Mouse (Mus musculus) embryonic facial prominence, embryonic 14.5 days (tissue): Measurements from ENCODE around the gene Ankfn1. TPM values are rescaled to one million over a fixed set of nuclear protein-coding genes. Genes with fewer than 3 reads are reported as not detected.

Source experiments
- ATAC-seq: fragments of 200-750 bp; cut with Nextera tagmentation; 2 replicates; pipeline ENCODE4 v1.8.0; 2017; ENCODE audit warnings: low read depth, moderate number of reproducible peaks, moderate TSS enrichment
- DNase-seq: peaks from one replicate; pipeline ENCODE4 v3.0.0-alpha.2; 2015; ENCODE audit warnings: low spot score
- H3K27ac ChIP-seq: fragments of 300-500 bp; sonication (generic); replicated peaks from 2 replicates; pipeline ENCODE4 v1.5.1; 2014; ENCODE audit warnings: low read depth, mild to moderate bottlenecking, low read length, moderate library complexity
- H3K27me3 ChIP-seq: fragments of 300-500 bp; sonication (generic); replicated peaks from 2 replicates; pipeline ENCODE4 v1.6.1; 2014; ENCODE audit warnings: low read length; ENCODE audit not compliant: control insufficient read depth, insufficient read depth
- H3K36me3 ChIP-seq: fragments of 300-500 bp; sonication (generic); 2 replicates; pipeline ENCODE4 v1.6.1; 2014; ENCODE audit warnings: low read length, mixed read lengths; ENCODE audit not compliant: control insufficient read depth, insufficient read depth
- H3K4me1 ChIP-seq: fragments of 300-500 bp; sonication (generic); 2 replicates; pipeline ENCODE4 v1.6.1; 2014; ENCODE audit warnings: antibody characterized with exemption, low read length; ENCODE audit not compliant: control insufficient read depth, insufficient read depth
- H3K4me2 ChIP-seq: fragments of 300-500 bp; sonication (generic); 2 replicates; pipeline ENCODE4 v1.6.1; 2014; ENCODE audit warnings: low read depth, mild to moderate bottlenecking, low read length, moderate library complexity, mixed read lengths
- H3K4me3 ChIP-seq: fragments of 300-500 bp; sonication (generic); 2 replicates; pipeline ENCODE4 v1.5.1; 2014; ENCODE audit warnings: low read depth, mild to moderate bottlenecking, low read length
- H3K9ac ChIP-seq: fragments of 300-500 bp; sonication (generic); 2 replicates; pipeline ENCODE4 v1.6.1; 2014; ENCODE audit warnings: low read depth, mild to moderate bottlenecking, low read length, moderate library complexity, mixed read lengths
- H3K9me3 ChIP-seq: fragments of 300-500 bp; sonication (generic); 2 replicates; pipeline ENCODE4 v1.6.1; 2016; ENCODE audit warnings: low read length; ENCODE audit not compliant: control insufficient read depth
- WGBS: fragments of 180-500 bp; shearing (Covaris S2); extraction: QIAGEN DNeasy Blood & Tissue Kit; methylation state at CpG from one replicate; pipeline ENCODE4 v1.1.7; 2014; 5-methylcytosine and 5-hydroxymethylcytosine counted together
- polyA plus RNA-seq: library from polyadenylated mRNA; unstranded; fragments of >200 nt; fragmentation: Nextera tagmentation; extraction: Ambion mirVana; gene quantifications from 2 replicates; pipeline ENCODE4 v1.2.1, GENCODE M21; 2014

The Ankfn1 gene
- polyA plus RNA-seq, result 1.3 and 2.0 TPM in 2 replicates

DNA sequence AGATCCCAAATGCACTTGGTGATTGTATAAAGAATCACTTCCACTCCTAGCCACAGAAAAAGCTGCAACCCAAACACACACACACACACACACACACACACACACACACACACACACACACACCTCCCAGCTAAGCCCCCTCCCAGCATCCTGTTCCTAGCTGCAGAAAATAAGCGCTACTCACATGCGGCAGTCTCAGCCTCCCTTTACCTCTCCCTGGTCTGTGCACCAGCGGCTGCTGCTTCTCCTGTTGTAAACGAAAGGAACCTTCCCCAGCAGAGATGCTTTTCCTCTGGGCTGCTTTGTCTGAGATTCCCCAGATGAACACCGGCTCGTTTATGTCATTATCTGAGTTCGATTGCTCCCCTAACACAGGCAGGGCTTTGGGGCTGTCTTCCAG is at the start of gene Ankfn1:
Gene Ankfn1, minus strand, starts transcription at position 223 of the 400 bp plus-strand sequence.
- no peak for ATAC-seq
- H3K4me1 ChIP-seq, result no peaks in the 10 kb centered on the region
- no peak for DNase-seq

DNA sequence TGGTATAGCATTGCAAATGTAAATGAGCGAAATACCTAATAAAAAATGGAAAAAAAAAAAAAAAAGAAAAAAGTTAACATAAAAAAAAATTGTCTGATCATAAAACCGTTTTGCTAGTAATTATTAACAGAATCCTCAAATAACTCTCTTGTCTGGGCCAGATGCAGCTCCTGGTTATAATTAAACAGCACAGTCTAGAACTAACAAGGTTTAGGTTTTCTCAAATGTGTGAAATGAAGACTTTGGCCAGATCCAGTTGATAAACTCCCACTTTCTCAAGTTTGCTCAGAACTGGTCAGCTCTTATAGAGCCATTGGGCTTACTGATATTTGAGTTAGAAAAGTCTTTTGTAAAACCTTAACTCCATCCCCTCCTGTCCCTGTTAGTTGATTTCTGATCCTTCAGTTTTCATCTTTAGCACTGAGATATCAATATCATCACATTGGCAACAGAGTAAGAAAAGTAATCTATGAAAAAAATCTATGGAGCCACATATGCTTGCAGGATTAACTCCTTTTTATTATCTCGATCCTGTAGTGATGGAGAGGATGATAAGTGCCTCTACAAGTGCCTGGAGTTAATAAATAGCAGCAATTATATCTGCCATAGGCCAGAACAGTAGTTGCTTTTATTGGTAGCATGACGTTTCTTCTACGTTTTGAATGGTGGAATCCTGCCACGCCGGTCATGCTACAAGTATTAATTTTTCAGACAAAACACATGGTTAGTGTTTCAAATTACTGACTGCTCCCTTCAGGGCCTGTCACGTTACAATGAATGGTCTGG is 46.4 kb upstream of the Ankfn1 start:
- H3K4me3 ChIP-seq, result no peak overlapping the region
- H3K9ac ChIP-seq, result no peak overlapping the region
- ATAC-seq (no peak), DNase-seq (peak; percentile 29)
- no peak overlapping the region for H3K27ac ChIP-seq
- H3K27me3 ChIP-seq, result no peaks in the 10 kb centered on the region
- no peaks in the 10 kb centered on the region for H3K4me1 ChIP-seq
- no peaks in the 10 kb centered on the region for H3K36me3 ChIP-seq
- WGBS, result 37% methylated on average over 8 of the region's 8 CpGs
- H3K4me2 ChIP-seq, result no peak overlapping the region
- H3K9me3 ChIP-seq, result no peaks in the 10 kb centered on the region

More for the DNA sequence above, at the start of gene Ankfn1:
- Histone ChIP-seq H3K27me3 (no peaks in the 10 kb centered on the region), H3K36me3 (no peaks in the 10 kb centered on the region), H3K9me3 (no peaks in the 10 kb centered on the region), H3K4me3 (no peak within 1 kb of the TSS), H3K9ac (no peak within 1 kb of the TSS), H3K27ac (no peak within 1 kb of the TSS), H3K4me2 (no peak within 1 kb of the TSS)
- WGBS, result 34% methylated on average over 7 of the region's 7 CpGs

DNA sequence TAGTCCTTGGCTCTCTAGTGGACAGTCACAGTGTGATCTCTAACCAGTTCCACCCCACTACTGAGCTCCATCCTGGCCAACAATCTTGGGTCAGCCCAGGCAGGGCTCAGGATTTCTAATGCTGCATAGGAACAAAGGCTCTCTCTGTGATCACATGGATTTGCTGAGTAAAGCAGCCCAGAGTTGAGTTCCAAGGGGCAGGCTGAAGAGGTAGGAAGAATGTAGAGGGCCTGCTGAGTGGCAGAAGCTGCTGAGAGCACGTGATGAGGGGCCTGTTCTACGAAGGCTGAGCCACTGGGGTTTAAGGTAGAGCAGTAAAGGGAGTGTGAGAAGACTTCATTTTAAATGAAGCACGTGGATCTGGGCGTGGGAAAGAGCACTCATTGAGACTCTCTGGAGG is 41.1 kb upstream of the Ankfn1 start:
- Histone ChIP-seq H3K4me1 (no peaks in the 10 kb centered on the region), H3K36me3 (no peaks in the 10 kb centered on the region), H3K9ac (no peak overlapping the region), H3K9me3 (no peaks in the 10 kb centered on the region), H3K4me2 (no peak overlapping the region), H3K27me3 (no peaks in the 10 kb centered on the region), H3K4me3 (no peak overlapping the region), H3K27ac (no peak overlapping the region)
- DNase-seq (no peak), ATAC-seq (peak; percentile 12; the same call in 1 of the 2 replicates)
- WGBS, result 38% methylated on average over 4 of the region's 4 CpGs

DNA sequence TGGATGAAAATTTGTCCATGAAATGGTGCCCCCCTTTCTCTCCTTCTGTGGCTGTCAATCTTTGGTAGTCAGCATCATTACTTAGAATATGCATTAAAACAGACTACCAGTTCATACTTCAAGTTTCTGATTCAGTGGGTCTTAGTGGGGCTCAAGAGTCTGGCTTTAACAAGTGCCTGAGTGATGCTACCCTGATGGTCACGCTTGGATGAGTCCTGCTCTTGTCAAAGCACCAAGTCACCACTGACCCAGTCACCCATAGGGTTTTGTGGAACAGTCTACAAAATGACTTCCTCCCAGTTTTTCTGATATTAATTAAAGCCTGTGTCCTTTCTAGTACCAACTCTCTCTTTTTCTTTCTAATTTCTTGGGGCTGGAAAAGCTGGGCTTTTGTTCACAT is 34.0 kb upstream of the Ankfn1 start:
- no peak for ATAC-seq
- Histone ChIP-seq H3K4me1 (no peaks in the 10 kb centered on the region), H3K4me3 (no peak overlapping the region)

GRCm38 (mm10) chr11:89807998-89808397 is 30.5 kb upstream of the Ankfn1 start:
- Histone ChIP-seq H3K27me3 (no peaks in the 10 kb centered on the region), H3K4me2 (no peak overlapping the region), H3K36me3 (no peaks in the 10 kb centered on the region), H3K4me1 (peaks cover 5% of the 10 kb centered on the region), H3K9ac (no peak overlapping the region), H3K4me3 (no peak overlapping the region), H3K9me3 (0 out of 2 replicates have a peak, but pooled peaks cover 4% of the 10 kb centered on the region), H3K27ac (no peak overlapping the region)
- 72% methylated on average over 11 of the region's 11 CpGs for WGBS
- DNase-seq (no peak), ATAC-seq (no peak)

More for the DNA sequence above, 34.0 kb upstream of the Ankfn1 start:
- Histone ChIP-seq H3K27ac (no peak overlapping the region), H3K36me3 (no peaks in the 10 kb centered on the region), H3K9ac (no peak overlapping the region), H3K9me3 (0 out of 2 replicates have a peak, but pooled peaks cover 4% of the 10 kb centered on the region), H3K27me3 (no peaks in the 10 kb centered on the region), H3K4me2 (no peak overlapping the region)
- WGBS, result 83% methylated on average over 1 of the region's 1 CpGs
- DNase-seq, result no peak

GRCm38 (mm10) chr11:89804822-89805221 is 27.4 kb upstream of the Ankfn1 start:
- H3K4me1 ChIP-seq, result peaks cover 5% of the 10 kb centered on the region
- no peaks in the 10 kb centered on the region for H3K9me3 ChIP-seq
- no peak overlapping the region for H3K27ac ChIP-seq
- H3K4me3 ChIP-seq, result no peak overlapping the region
- H3K9ac ChIP-seq, result no peak overlapping the region
- no peaks in the 10 kb centered on the region for H3K36me3 ChIP-seq
- ATAC-seq (no peak), DNase-seq (peak; percentile 22)
- no peak overlapping the region for H3K4me2 ChIP-seq
- no peaks in the 10 kb centered on the region for H3K27me3 ChIP-seq
- 37% methylated on average over 5 of the region's 5 CpGs for WGBS

GRCm38 (mm10) chr11:89803974-89804373 is 26.5 kb upstream of the Ankfn1 start:
- no peak for DNase-seq

GRCm38 (mm10) chr11:89792709-89793108 is 15.3 kb upstream of the Ankfn1 start:
- 72% methylated on average over 3 of the region's 3 CpGs for WGBS
- H3K27ac ChIP-seq, result no peak overlapping the region
- H3K4me2 ChIP-seq, result no peak overlapping the region
- H3K9me3 ChIP-seq, result no peaks in the 10 kb centered on the region
- no peaks in the 10 kb centered on the region for H3K4me1 ChIP-seq
- H3K9ac ChIP-seq, result no peak overlapping the region
- no peaks in the 10 kb centered on the region for H3K36me3 ChIP-seq
- ATAC-seq (peak; percentile 44; the same call in 1 of the 2 replicates), DNase-seq (peak; percentile 16)
- H3K4me3 ChIP-seq, result no peak overlapping the region
- no peaks in the 10 kb centered on the region for H3K27me3 ChIP-seq

More at GRCm38 (mm10) chr11:89803974-89804373, 26.5 kb upstream of the Ankfn1 start:
- Histone ChIP-seq H3K9ac (no peak overlapping the region), H3K27me3 (no peaks in the 10 kb centered on the region), H3K4me1 (peaks cover 5% of the 10 kb centered on the region), H3K36me3 (no peaks in the 10 kb centered on the region), H3K9me3 (no peaks in the 10 kb centered on the region), H3K4me2 (no peak overlapping the region), H3K27ac (no peak overlapping the region), H3K4me3 (no peak overlapping the region)
- no peak for ATAC-seq
- WGBS, result 67% methylated on average over 5 of the region's 5 CpGs

DNA sequence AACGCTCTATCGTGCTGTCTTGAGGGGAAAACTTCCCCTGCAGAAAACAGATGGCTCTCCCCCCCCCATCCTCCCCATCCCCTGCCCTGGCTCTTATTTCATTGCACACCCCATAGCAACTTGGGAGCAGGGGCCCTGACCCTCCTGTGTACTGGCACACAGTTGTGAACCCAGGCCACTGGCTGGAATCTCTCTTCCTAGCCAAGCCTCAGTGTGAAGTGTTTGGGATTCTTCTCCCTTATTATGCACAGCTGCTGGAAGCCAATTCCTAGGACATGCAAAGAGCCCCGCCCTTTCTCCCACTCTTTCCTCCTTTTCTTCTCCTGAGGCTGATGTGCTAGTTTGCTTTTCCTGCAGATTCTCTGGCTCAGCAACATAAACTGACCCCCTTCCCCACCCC is 1.4 kb downstream of the Ankfn1 start:
- ATAC-seq (no peak), DNase-seq (peak; percentile 68)
- H3K9ac ChIP-seq, result no peak overlapping the region
- H3K4me1 ChIP-seq, result no peaks in the 10 kb centered on the region
- no peaks in the 10 kb centered on the region for H3K36me3 ChIP-seq
- no peaks in the 10 kb centered on the region for H3K27me3 ChIP-seq
- H3K9me3 ChIP-seq, result no peaks in the 10 kb centered on the region
- H3K4me2 ChIP-seq, result no peak overlapping the region
- WGBS, result 61% methylated on average over 3 of the region's 3 CpGs
- H3K27ac ChIP-seq, result no peak overlapping the region
- H3K4me3 ChIP-seq, result no peak overlapping the region
